Mouse (Mus musculus): ENCODE measurements around the gene Fez2.

GRCm38 (mm10) chr17:78379730-78380245 lies 38.2 kb downstream of the Fez2 start:
- TF ChIP-seq CTCF (conservative IDR thresholded peaks at IDR 0.05; ENCODE audit: insufficient read depth, insufficient read length, low read depth, low read length): no peak
- TF ChIP-seq POLR2A (IDR thresholded peaks at IDR 0.05; ENCODE audit: low read depth, low read length): no peak
